Mouse (Mus musculus) gastrocnemius, postnatal 25 days (tissue): Measurements from ENCODE around the gene Vmn1r112. TPM values are rescaled to one million over a fixed set of nuclear protein-coding genes. Genes with fewer than 3 reads are reported as not detected.
"Not testable (repeated sequence)": the region's sequence is repeated elsewhere in the genome, so short reads cannot be mapped to it uniquely, and the experiment has no call there.

Experiments
- DNase-seq: peaks from one replicate; pipeline ENCODE4 v3.0.0; 2022
- long read RNA-seq, 2 experiments: library from polyadenylated mRNA; stranded (forward); transcript quantifications; one replicate each; pipeline ENCODE4 v2.0.0; 2021
- total RNA-seq, 2 experiments: library from RNA; stranded (reverse); gene quantifications; 1 replicate in 1 of 2; 2 replicates in 1 of 2; pipeline ENCODE4 v1.2.3; 2021

Vmn1r112 gene
- total RNA-seq: not detected
- long read RNA-seq, experiment 1: 0 reads
- long read RNA-seq, experiment 2: 0 reads

DNA sequence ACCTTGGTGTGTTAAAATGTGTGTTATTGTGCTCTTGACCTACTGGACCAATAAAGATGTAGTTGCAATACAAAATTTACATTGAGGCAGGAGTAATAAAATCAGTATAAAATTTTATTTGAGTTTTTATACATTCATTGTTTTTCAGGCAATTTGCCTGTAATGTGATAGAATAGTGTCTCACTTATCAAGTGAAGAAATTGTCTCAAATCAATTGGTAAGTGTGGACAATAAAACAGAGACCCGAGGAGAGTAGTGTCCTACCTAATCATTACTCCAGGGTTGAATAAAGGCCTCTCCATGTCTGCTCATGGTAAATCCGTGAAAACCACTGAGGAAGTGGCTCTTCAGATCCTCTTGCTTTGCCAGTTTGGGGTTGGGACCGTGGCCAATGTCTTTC lies at the start of gene Vmn1r112:
TSS of gene Vmn1r112 (plus strand) at position 301 of the 400 bp plus-strand sequence.
- DNase-seq: not testable (repeated sequence)

DNA sequence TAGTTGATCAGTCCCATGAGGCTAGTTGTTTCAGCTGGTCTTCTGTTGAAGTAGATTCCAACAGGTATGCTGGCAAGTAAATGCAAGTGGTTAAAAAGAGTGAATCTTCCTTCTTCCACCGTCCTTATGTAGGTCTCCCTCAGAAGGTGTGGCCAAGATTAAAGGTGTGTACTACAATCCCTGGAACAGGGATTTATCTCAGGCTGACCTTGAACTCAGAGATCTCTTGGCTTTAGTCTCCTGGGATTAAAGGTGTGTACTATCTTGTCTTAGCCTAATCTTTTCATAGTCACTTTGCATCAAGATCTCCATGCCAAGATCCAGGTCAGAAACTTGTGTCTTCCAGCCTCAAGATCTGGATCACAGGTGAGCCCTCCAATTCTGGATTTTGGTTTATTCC lies 40.5 kb upstream of the Vmn1r112 start, which contains the start of gene Gm10668:
TSS of gene Gm10668 (minus strand) at position 101 of the 400 bp plus-strand sequence.
- DNase-seq: not testable (repeated sequence)

DNA sequence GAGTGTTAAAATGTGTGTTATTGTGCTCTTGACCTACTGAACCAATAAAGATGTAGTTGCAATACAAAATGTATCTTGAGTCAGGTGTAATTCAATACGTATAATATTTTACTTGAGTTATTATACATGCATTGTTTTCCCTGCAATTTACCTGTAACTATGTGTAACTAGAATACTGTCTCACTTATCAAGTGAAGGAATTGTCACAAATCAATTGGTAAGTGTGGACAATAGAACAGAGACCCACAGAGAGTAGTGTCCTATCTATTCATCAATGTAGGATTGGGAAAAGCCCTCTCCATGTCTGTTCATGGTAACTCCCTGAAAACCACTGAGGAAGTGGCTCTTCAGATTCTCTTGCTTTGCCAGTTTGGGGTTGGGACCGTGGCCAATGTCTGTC lies 16.0 kb downstream of the Vmn1r112 start, which contains the start of gene Vmn1r113:
TSS of gene Vmn1r113 (plus strand) at position 301 of the 400 bp plus-strand sequence.
- DNase-seq: not testable (repeated sequence)

DNA sequence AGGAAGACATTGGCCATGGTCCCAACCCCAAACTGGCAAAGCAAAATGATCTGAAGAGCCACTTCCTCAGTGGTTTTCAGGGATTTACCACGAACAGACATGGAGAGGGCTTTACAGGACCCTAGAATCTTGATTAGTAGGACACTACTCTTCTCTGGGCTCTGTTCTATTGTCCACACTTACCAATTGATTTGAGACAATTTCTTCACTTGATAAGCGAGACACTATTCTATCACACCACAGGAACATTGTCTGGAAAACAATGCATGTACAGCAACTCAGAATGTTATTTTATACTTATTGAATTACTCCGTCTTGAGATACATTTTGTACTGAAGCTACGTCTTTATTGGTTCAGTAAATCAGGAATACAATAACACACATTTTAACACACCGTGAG lies 41.1 kb downstream of the Vmn1r112 start, which contains the start of gene Vmn1r114:
TSS of gene Vmn1r114 (minus strand) at position 101 of the 400 bp plus-strand sequence.
- not testable (repeated sequence) for DNase-seq

Other genes with a start within 250 kb of the Vmn1r112 start
- not detected for gene Vmn1r104, start 237.3 kb upstream of the Vmn1r112 start, total RNA-seq
- not detected for gene Gm5726, start 225.4 kb upstream of the Vmn1r112 start, total RNA-seq
- gene Gm4141, start 194.9 kb upstream of the Vmn1r112 start, total RNA-seq: not detected
- not detected for gene Gm4513, start 172.2 kb upstream of the Vmn1r112 start, total RNA-seq
- gene Vmn1r107, start 102.3 kb upstream of the Vmn1r112 start, total RNA-seq: not detected
- not detected for gene Vmn1r111, start 68.0 kb upstream of the Vmn1r112 start, total RNA-seq
- gene Gm10668, start 40.6 kb upstream of the Vmn1r112 start, total RNA-seq: not detected
- gene Vmn1r113, start 16.1 kb downstream of the Vmn1r112 start, total RNA-seq: not detected
- gene Vmn1r114, start 41.0 kb downstream of the Vmn1r112 start, total RNA-seq: not detected
- gene Vmn1r115, start 73.8 kb downstream of the Vmn1r112 start, total RNA-seq: not detected
- gene Vmn1r116, start 101.1 kb downstream of the Vmn1r112 start, total RNA-seq: not detected
- not detected for gene Vmn1r117, start 112.9 kb downstream of the Vmn1r112 start, total RNA-seq
- not detected for gene Vmn1r118, start 141.2 kb downstream of the Vmn1r112 start, total RNA-seq
- gene Vmn1r119, start 241.3 kb downstream of the Vmn1r112 start, total RNA-seq: not detected